Mouse (Mus musculus): ENCODE measurements around the gene Cd320.
"Not testable (repeated sequence)": the region's sequence is repeated elsewhere in the genome, so short reads cannot be mapped to it uniquely, and the experiment has no call there.

Gene Cd320

GRCm38 (mm10) chr17:33842966-33843795 lies at the start of gene Cd320:
Cd320 (plus strand) TSS chr17:33843091.
- peak; percentile 94 to 96 for DNase-seq

- DNase-seq: no peak
These were observed 44.6 kb upstream of the Cd320 start for GRCm38 (mm10) chr17:33798306-33798705.

- DNase-seq: no peak
These were observed 43.6 kb upstream of the Cd320 start for GRCm38 (mm10) chr17:33799277-33799676.

GRCm38 (mm10) chr17:33802221-33802620 lies 40.7 kb upstream of the Cd320 start:
- no peak for DNase-seq

GRCm38 (mm10) chr17:33804205-33804604 lies 38.7 kb upstream of the Cd320 start:
- no peak for DNase-seq

- no peak for DNase-seq
These were observed 38.1 kb upstream of the Cd320 start for GRCm38 (mm10) chr17:33804745-33805144.

- no peak for DNase-seq
These were observed 35.6 kb upstream of the Cd320 start for GRCm38 (mm10) chr17:33807181-33807888.

- no peak for DNase-seq
These were observed 34.7 kb upstream of the Cd320 start for GRCm38 (mm10) chr17:33808192-33808591.

- peak; percentile 96 to 97 for DNase-seq
These were observed 32.4 kb upstream of the Cd320 start, which contains the start of gene Kank3 for GRCm38 (mm10) chr17:33810334-33811141. Kank3 (plus strand) TSS chr17:33810519.

- DNase-seq: no peak
These were observed 31.8 kb upstream of the Cd320 start for GRCm38 (mm10) chr17:33811142-33811516.

- DNase-seq: no peak
These were observed 30.4 kb upstream of the Cd320 start for GRCm38 (mm10) chr17:33812475-33812874.

GRCm38 (mm10) chr17:33812990-33813389 lies 29.9 kb upstream of the Cd320 start:
- DNase-seq: no peak

GRCm38 (mm10) chr17:33815399-33815798 lies 27.5 kb upstream of the Cd320 start:
- DNase-seq: no peak

- no peak for DNase-seq
These were observed 26.3 kb upstream of the Cd320 start for GRCm38 (mm10) chr17:33816612-33817011.

- peak; percentile 94 to 97 for DNase-seq
These were observed 25.5 kb upstream of the Cd320 start for GRCm38 (mm10) chr17:33817184-33817968.

- DNase-seq: no peak
These were observed 24.8 kb upstream of the Cd320 start for GRCm38 (mm10) chr17:33817969-33818643.

GRCm38 (mm10) chr17:33822436-33822959 lies 20.4 kb upstream of the Cd320 start:
- DNase-seq: peak in 1 of 2 experiments; percentile 32

- DNase-seq: not testable (repeated sequence)
These were observed 19.7 kb upstream of the Cd320 start for GRCm38 (mm10) chr17:33823171-33823570.

- DNase-seq: peak; percentile 98 to 99
These were observed 18.6 kb upstream of the Cd320 start, which contains the start of the genes Rps28 and Ndufa7 for GRCm38 (mm10) chr17:33824084-33824996. Rps28 (minus strand) TSS chr17:33824562. Ndufa7 (plus strand) TSS chr17:33824572.

GRCm38 (mm10) chr17:33824997-33825330 lies 17.9 kb upstream of the Cd320 start:
- DNase-seq: peak in 1 of 2 experiments; percentile 29

Data from cerebellum, postnatal 10 days (tissue).